Mouse (Mus musculus) cerebellum, adult 2 months (tissue): Measurements from ENCODE around the gene Cep78.

ENCODE experiments used
- CTCF ChIP-seq: fragments of 200-500 bp; IDR thresholded peaks from 2 replicates; pipeline ENCODE4 v1.5.1; 2011; ENCODE audit warnings: low read depth, mild to moderate bottlenecking, control low read depth, low read length, moderate library complexity, borderline replicate concordance; ENCODE audit not compliant: insufficient read depth
- POLR2A ChIP-seq: fragments of 200-500 bp; IDR thresholded peaks from 2 replicates; pipeline ENCODE4 v1.6.1; 2011; ENCODE audit warnings: low read length, control low read depth, borderline replicate concordance; ENCODE audit not compliant: insufficient read depth

GRCm38 (mm10) chr19:15919336-15919735 lies 65.5 kb downstream of the Cep78 start:
- TF ChIP-seq CTCF: no peak
- no peak for TF ChIP-seq POLR2A
